ENCODE assay signal across 20 mouse cellular contexts in the genomic region with DNA sequence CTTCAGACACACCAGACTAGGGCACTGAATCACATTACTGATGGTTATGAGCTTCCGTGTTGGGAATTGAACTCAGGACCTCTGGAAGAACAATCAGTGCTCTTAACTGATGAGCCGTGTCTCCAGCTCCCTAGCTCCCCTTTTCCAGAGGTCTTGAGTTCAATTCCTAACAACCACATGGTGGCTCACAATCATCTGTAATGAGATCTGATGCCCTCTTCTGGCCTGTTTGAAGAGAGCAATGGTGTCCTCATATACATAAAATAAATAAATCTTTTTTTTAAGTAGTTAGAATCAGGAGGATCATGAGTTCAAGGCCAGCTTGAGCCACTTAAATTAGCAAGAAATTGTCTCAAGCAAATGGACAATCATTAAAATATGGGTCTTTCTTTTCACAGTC. TPM values are rescaled to one million over a fixed set of nuclear protein-coding genes. Genes with fewer than 3 reads are reported as not detected.
DNase-seq lines count a peak whose midpoint lies in the region; ATAC-seq and TF ChIP-seq lines count a peak whose summit lies in the region.
"Had no signal": no experiment of that assay in that cellular context is flagged by ENCODE, and none has a peak within 500 bp of the region (broad histone marks: within the 10 kb centered on the region; RNA-seq: fewer than 3 reads in every experiment).

No protein-coding gene starts in this region.

- DNase-seq in CD4-positive, CD25-positive, alpha-beta regulatory T cell, adult 2 months (ENCODE audit: low read depth, low spot score) = peak; percentile 41
- no peak for DNase-seq in layer of hippocampus, adult 2 months (ENCODE audit: low spot score in 2 of 2)
- no peak for DNase-seq in layer of hippocampus, postnatal 10 days (ENCODE audit: low spot score in 2 of 2)
- DNase-seq in 3T3-L1 (ENCODE audit: low read depth, low spot score) = peak; percentile 31
- no peak for DNase-seq in Patski (ENCODE audit: low read depth, low spot score)
- no peak for DNase-seq in adrenal gland, adult 8-10 months
- DNase-seq in urinary bladder, postnatal 14 days (ENCODE audit: low spot score) = no peak
- DNase-seq: adrenal gland, postnatal 36 days; cerebellum, adult 2 months; kidney, adult 11 months; thymus, postnatal 4 days had no signal

- ATAC-seq in CD4-positive, CD25-positive, alpha-beta regulatory T cell, adult 4 months = no peak
- ATAC-seq in Patski = no peak
- ATAC-seq: forebrain, embryonic 14.5 days; midbrain, embryonic 15.5 days had no signal

- no peak overlapping the region for H3K4me3 ChIP-seq in layer of hippocampus, adult 2 months
- H3K4me3 ChIP-seq: erythroblast, embryonic 14.5 days; heart, embryonic 15.5 days; hindbrain, embryonic 10.5 days; limb, embryonic 15.5 days; midbrain, embryonic 15.5 days had no signal

- in situ Hi-C loops in Patski (cut with MboI; ENCODE audit: low pct_unique_long_range_greater_than_20kb) = loop anchor here (5.0 kb wide), 1 partner anchor 114 kb away; no protein-coding TSS in a partner anchor

- H3K27me3 ChIP-seq in Patski = no peaks in the 10 kb centered on the region

- CTCF ChIA-PET in Patski (lab: Charles Lee) = interaction anchor here (0.6 to 1.8 kb wide), 9 partner anchors 10 to 117 kb away, joined by 3 to 9 read pairs (median 3); partner anchors contain the start of genes Ttll13 and Vps33b

- TF ChIP-seq CTCF in layer of hippocampus, adult 2 months (conservative IDR thresholded peaks at IDR 0.05) = peak; percentile 68
- TF ChIP-seq CTCF in Patski (IDR thresholded peaks at IDR 0.05) = peak; percentile 72

- POLR2A ChIA-PET in Patski (lab: Charles Lee) = no interaction called here

- H3K27ac ChIP-seq in layer of hippocampus, adult 2 months = no peak overlapping the region
- H3K27ac ChIP-seq: heart, embryonic 15.5 days; hindbrain, embryonic 10.5 days; limb, embryonic 15.5 days; midbrain, embryonic 15.5 days had no signal

RNA-seq across cellular contexts. Expression of gene Ngrn, which starts 5.0 kb away (rescaled TPM):
- 10 to 100 TPM; 28.9 to 34.0 TPM for polyA plus RNA-seq in CD4-positive, CD25-positive, alpha-beta regulatory T cell, adult 4 months (2017; shearing (Covaris generic))
- total RNA-seq in layer of hippocampus, adult 2 months (2021) = 10 to 100 TPM; 38.5 to 42.2 TPM
- total RNA-seq in layer of hippocampus, postnatal 10 days (2021) = 10 to 100 TPM; 37.2 to 39.4 TPM
- polyA plus RNA-seq in Patski (2021) = 37.2 TPM
- 10 to 100 TPM; 54.9 to 59.1 (median 57.7) TPM for total RNA-seq in adrenal gland, adult 8-10 months (2022)

RNA-seq across cellular contexts. Expression of gene Ttll13, which starts 9.8 kb away (rescaled TPM):
- under 1 TPM in 1 of 2 experiments, not detected in 1; 0.94 TPM for polyA plus RNA-seq in CD4-positive, CD25-positive, alpha-beta regulatory T cell, adult 4 months (2017; shearing (Covaris generic))
- 1 to 10 TPM; 1.4 to 3.3 TPM for total RNA-seq in layer of hippocampus, adult 2 months (2021)
- 1 to 10 TPM; 1.4 to 1.5 TPM for total RNA-seq in layer of hippocampus, postnatal 10 days (2021)
- 0.73 TPM for polyA plus RNA-seq in Patski (2021)
- 1 to 10 TPM; 1.7 to 2.2 (median 1.9) TPM for total RNA-seq in adrenal gland, adult 8-10 months (2022)
- total RNA-seq: common myeloid progenitor, adult 5-6 weeks; granulocyte monocyte progenitor cell, adult 5-6 weeks had no signal

RNA-seq across cellular contexts. Expression of gene Vps33b, which starts 13.5 kb away (rescaled TPM):
- polyA plus RNA-seq in CD4-positive, CD25-positive, alpha-beta regulatory T cell, adult 4 months (2017; shearing (Covaris generic)) = 10 to 100 TPM; 28.9 to 44.3 TPM
- 10 to 100 TPM; 22.9 to 24.7 TPM for total RNA-seq in layer of hippocampus, adult 2 months (2021)
- total RNA-seq in layer of hippocampus, postnatal 10 days (2021) = 10 to 100 TPM; 23.0 to 25.6 TPM
- polyA plus RNA-seq in Patski (2021) = 24.6 TPM
- 10 to 100 TPM; 21.3 to 31.9 (median 28.8) TPM for total RNA-seq in adrenal gland, adult 8-10 months (2022)

RNA-seq across cellular contexts. Expression of gene Gdpgp1, which starts 23.3 kb away (rescaled TPM):
- 10 to 100 TPM in 1 of 2 experiments, 1 to 10 TPM in 1; 8.4 to 11.4 TPM for polyA plus RNA-seq in CD4-positive, CD25-positive, alpha-beta regulatory T cell, adult 4 months (2017; shearing (Covaris generic))
- total RNA-seq in layer of hippocampus, adult 2 months (2021) = 1 to 10 TPM; 6.1 to 6.8 TPM
- total RNA-seq in layer of hippocampus, postnatal 10 days (2021) = 1 to 10 TPM; 6.4 to 6.7 TPM
- polyA plus RNA-seq in Patski (2021) = 4.0 TPM
- total RNA-seq in adrenal gland, adult 8-10 months (2022) = 1 to 10 TPM; 4.2 to 6.1 (median 5.3) TPM

RNA-seq across cellular contexts. Expression of gene Cib1, which starts 23.4 kb away (rescaled TPM):
- 10 to 100 TPM; 86.5 to 98.1 TPM for polyA plus RNA-seq in CD4-positive, CD25-positive, alpha-beta regulatory T cell, adult 4 months (2017; shearing (Covaris generic))
- total RNA-seq in layer of hippocampus, adult 2 months (2021) = 10 to 100 TPM; 23.6 to 25.0 TPM
- total RNA-seq in layer of hippocampus, postnatal 10 days (2021) = 10 to 100 TPM; 23.4 to 24.3 TPM
- polyA plus RNA-seq in Patski (2021) = 120 TPM
- total RNA-seq in adrenal gland, adult 8-10 months (2022) = 100 to 1,000 TPM in 1 of 4 experiments, 10 to 100 TPM in 3; 64.7 to 105 (median 85.9) TPM

Comparison
In these comparisons a context has a peak if more than half of its experiments do, and no peak if none do; other contexts are left out.
1. DNase-seq: peak in CD4-positive, CD25-positive, alpha-beta regulatory T cell, adult 2 months (single experiment) and 3T3-L1 (single experiment); none in layer of hippocampus, adult 2 months (0 of 2), layer of hippocampus, postnatal 10 days (0 of 2), Patski (single experiment), adrenal gland, adult 8-10 months (single experiment) and urinary bladder, postnatal 14 days (single experiment).